Mouse (Mus musculus) C2C12 (cell line): ENCODE data around the gene Tmem127.

Experiments
- CEBPB ChIP-seq: IDR thresholded peaks from one replicate; pipeline ENCODE4 v1.6.1; 2011; ENCODE audit warnings: low read depth, mild to moderate bottlenecking, control low read depth, moderate library complexity
- CTCF ChIP-seq: IDR thresholded peaks from one replicate; pipeline ENCODE4 v1.5.1; 2011; ENCODE audit not compliant: control insufficient read depth, insufficient read depth, insufficient read length
- FOSL1 ChIP-seq: IDR thresholded peaks from one replicate; pipeline ENCODE4 v1.8.0; 2011; ENCODE audit warnings: mild to moderate bottlenecking, low read length; ENCODE audit not compliant: poor library complexity, insufficient read depth, severe bottlenecking
- MAX ChIP-seq: IDR thresholded peaks from one replicate; pipeline ENCODE4 v1.6.1; 2011; ENCODE audit warnings: mild to moderate bottlenecking, control low read depth
- MYOG ChIP-seq: IDR thresholded peaks from one replicate; pipeline ENCODE4 v1.6.1; 2011; ENCODE audit not compliant: control insufficient read depth, insufficient read length; ENCODE audit errors: extremely low read depth
- USF1 ChIP-seq: IDR thresholded peaks from one replicate; pipeline ENCODE4 v1.6.1; 2011; ENCODE audit warnings: low read depth, mild to moderate bottlenecking, control low read depth, moderate library complexity

GRCm38 (mm10) chr2:127255294-127255693 is 7.6 kb downstream of the Tmem127 start:
- TF ChIP-seq CTCF (no peak), MYOG (no peak), USF1 (no peak), FOSL1 (no peak), MAX (no peak), CEBPB (no peak)
